Mouse (Mus musculus): ENCODE data around the gene Gm7579. TPM values are rescaled to one million over a fixed set of nuclear protein-coding genes. Genes with fewer than 3 reads are reported as not detected.

The Gm7579 gene
- polyA plus RNA-seq (2012; rRNA removed) = not detected in 2 replicates

GRCm38 (mm10) chr7:142211559-142211958 is at the start of gene Gm7579:
Gm7579 (plus strand) TSS chr7:142211859.

GRCm38 (mm10) chr7:142165639-142166038 is 46.0 kb upstream of the Gm7579 start, which contains the start of gene Gm4553:
Gm4553 (minus strand) TSS chr7:142165739.

GRCm38 (mm10) chr7:142175905-142176304 is 35.8 kb upstream of the Gm7579 start, which contains the start of gene Krtap5-2:
Krtap5-2 (minus strand) TSS chr7:142176005.

GRCm38 (mm10) chr7:142190289-142190688 is 21.4 kb upstream of the Gm7579 start, which contains the start of gene Gm10153:
Gm10153 (minus strand) TSS chr7:142190389.

GRCm38 (mm10) chr7:142201064-142201463 is 10.6 kb upstream of the Gm7579 start, which contains the start of gene Krtap5-3:
Krtap5-3 (plus strand) TSS chr7:142201364.

GRCm38 (mm10) chr7:142229871-142230270 is 18.2 kb downstream of the Gm7579 start, which contains the start of gene Krtap5-5:
Krtap5-5 (minus strand) TSS chr7:142229971.

GRCm38 (mm10) chr7:142240978-142241377 is 29.3 kb downstream of the Gm7579 start, which contains the start of gene Gm40460:
Gm40460 (minus strand) TSS chr7:142241078.

GRCm38 (mm10) chr7:142258254-142258653 is 46.6 kb downstream of the Gm7579 start, which contains the start of gene Gm2431:
Gm2431 (minus strand) TSS chr7:142258354.

Other genes with a start within 250 kb of the Gm7579 start
- gene Mob2, start 150.8 kb upstream of the Gm7579 start, polyA plus RNA-seq (2012; rRNA removed) = 43.3 and 45.4 TPM in 2 replicates
- 77.4 and 81.3 TPM in 2 replicates for gene Dusp8, start 116.0 kb upstream of the Gm7579 start, polyA plus RNA-seq (2012; rRNA removed)
- gene Gm45618, start 91.1 kb upstream of the Gm7579 start, polyA plus RNA-seq (2012; rRNA removed) = not detected in 2 replicates
- gene Gm39115, start 75.8 kb upstream of the Gm7579 start, polyA plus RNA-seq (2012; rRNA removed) = not detected in 2 replicates
- gene Gm45337, start 67.3 kb upstream of the Gm7579 start, polyA plus RNA-seq (2012; rRNA removed) = not detected in 2 replicates
- gene Gm29735, start 54.7 kb upstream of the Gm7579 start, polyA plus RNA-seq (2012; rRNA removed) = not detected in 2 replicates
- not detected in 2 replicates for gene Gm4553, start 46.1 kb upstream of the Gm7579 start, polyA plus RNA-seq (2012; rRNA removed)
- gene Krtap5-2, start 35.9 kb upstream of the Gm7579 start, polyA plus RNA-seq (2012; rRNA removed) = not detected in 2 replicates
- not detected in 2 replicates for gene Gm10153, start 21.5 kb upstream of the Gm7579 start, polyA plus RNA-seq (2012; rRNA removed)
- gene Krtap5-3, start 10.5 kb upstream of the Gm7579 start, polyA plus RNA-seq (2012; rRNA removed) = not detected in 2 replicates
- gene Krtap5-5, start 18.1 kb downstream of the Gm7579 start, polyA plus RNA-seq (2012; rRNA removed) = not detected in 2 replicates
- gene Gm40460, start 29.2 kb downstream of the Gm7579 start, polyA plus RNA-seq (2012; rRNA removed) = not detected in 2 replicates
- not detected in 2 replicates for gene Gm2431, start 46.5 kb downstream of the Gm7579 start, polyA plus RNA-seq (2012; rRNA removed)
- gene Gm4559, start 62.5 kb downstream of the Gm7579 start, polyA plus RNA-seq (2012; rRNA removed) = not detected in 2 replicates
- not detected in 2 replicates for gene Krtap5-1, start 85.3 kb downstream of the Gm7579 start, polyA plus RNA-seq (2012; rRNA removed)
- not detected in 2 replicates for gene Krtap5-4, start 91.7 kb downstream of the Gm7579 start, polyA plus RNA-seq (2012; rRNA removed)
- gene Ifitm10, start 161.9 kb downstream of the Gm7579 start, polyA plus RNA-seq (2012; rRNA removed) = 2.3 TPM in 2 replicates
- gene Gm49369, start 170.8 kb downstream of the Gm7579 start, polyA plus RNA-seq (2012; rRNA removed) = 0.59 and 0.71 TPM in 2 replicates
- gene Ctsd, start 176.2 kb downstream of the Gm7579 start, polyA plus RNA-seq (2012; rRNA removed) = 173 and 189 TPM in 2 replicates
- gene Syt8, start 223.0 kb downstream of the Gm7579 start, polyA plus RNA-seq (2012; rRNA removed) = 0.79 TPM in 1 of 2 replicates, not detected in the other
- gene Tnni2, start 229.9 kb downstream of the Gm7579 start, polyA plus RNA-seq (2012; rRNA removed) = 0.74 and 30.3 TPM in 2 replicates
- gene Lsp1, start 248.9 kb downstream of the Gm7579 start, polyA plus RNA-seq (2012; rRNA removed) = 9.5 and 20.4 TPM in 2 replicates

Data from central nervous system, embryonic 14 days (tissue).